Mouse (Mus musculus) brain, embryonic 14.5 days (tissue): ENCODE measurements around the gene Mapt.

ENCODE experiments used
- CTCF ChIP-seq: fragments of 200-500 bp; IDR thresholded peaks from 2 replicates; pipeline ENCODE4 v1.5.1; 2012; ENCODE audit warnings: inconsistent platforms, mild to moderate bottlenecking, moderate library complexity, borderline replicate concordance; ENCODE audit not compliant: insufficient read depth, insufficient read length; ENCODE audit errors: extremely low read depth
- POLR2A ChIP-seq: fragments of 200-500 bp; IDR thresholded peaks from 2 replicates; pipeline ENCODE4 v1.6.1; 2012; ENCODE audit warnings: mild to moderate bottlenecking, inconsistent platforms, borderline replicate concordance; ENCODE audit not compliant: poor library complexity, insufficient read depth, insufficient read length, severe bottlenecking; ENCODE audit errors: extremely low read depth

DNA sequence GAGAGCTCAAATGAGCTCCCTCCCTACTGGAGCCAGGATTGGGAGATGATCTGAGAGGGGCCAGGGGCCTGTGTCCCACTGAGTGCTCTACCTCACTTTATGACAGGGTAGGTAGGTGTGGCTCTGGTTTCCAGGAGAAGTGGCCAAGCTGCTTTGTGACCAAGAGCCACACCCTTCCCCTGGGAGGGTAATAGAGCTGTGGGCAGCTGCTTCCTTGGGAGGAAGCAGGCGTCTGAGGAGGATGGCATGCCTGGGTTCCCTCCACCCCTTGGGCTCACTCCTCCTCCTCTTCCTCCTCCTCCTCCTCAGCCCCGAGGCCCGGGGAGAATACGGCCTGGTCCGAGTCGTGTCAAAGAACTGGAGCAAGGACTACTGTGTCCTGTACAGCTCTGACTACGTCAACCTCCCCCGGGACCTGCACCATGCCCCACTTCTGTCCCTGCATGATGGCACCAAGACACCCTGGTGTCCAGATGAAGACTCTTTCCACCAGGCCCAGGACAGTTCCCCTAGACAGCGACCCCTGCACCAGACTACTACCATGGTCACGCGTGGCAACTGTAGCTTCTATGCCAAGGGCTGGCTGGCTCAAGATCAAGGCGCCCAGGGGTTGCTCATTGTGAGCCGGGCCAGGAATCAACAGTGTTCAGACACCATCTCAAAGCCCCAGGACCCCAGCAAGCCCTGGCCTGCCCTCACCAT is 44.9 kb upstream of the Mapt start, which contains the start of gene Sppl2c:
- no peak for TF ChIP-seq POLR2A
- TF ChIP-seq CTCF: no peak
